Mouse (Mus musculus) embryonic facial prominence, embryonic 11.5 days (tissue): Measurements from ENCODE around the gene Lypla2. TPM values are rescaled to one million over a fixed set of nuclear protein-coding genes. Genes with fewer than 3 reads are reported as not detected.

Experiments used
- ATAC-seq: fragments of 200-750 bp; cut with Nextera tagmentation; replicated peaks from 2 replicates; pipeline ENCODE4 v1.8.0; 2017; ENCODE audit warnings: low read depth; ENCODE audit not compliant: insufficient number of reproducible peaks, low FRiP score, low TSS enrichment
- DNase-seq: peaks from one replicate; pipeline ENCODE4 v3.0.0-alpha.2; 2015; ENCODE audit warnings: low spot score
- H3K27ac ChIP-seq: fragments of 300-500 bp; sonication (generic); replicated peaks from 2 replicates; pipeline ENCODE4 v1.5.1; 2014; ENCODE audit warnings: mild to moderate bottlenecking, low read depth, low read length, control low read depth
- H3K27me3 ChIP-seq: fragments of 300-500 bp; sonication (generic); 2 replicates; pipeline ENCODE4 v1.6.1; 2014; ENCODE audit warnings: mild to moderate bottlenecking, low read length, moderate library complexity, mixed read lengths; ENCODE audit not compliant: control insufficient read depth, insufficient read depth
- H3K36me3 ChIP-seq: fragments of 300-500 bp; sonication (generic); replicated peaks from 2 replicates; pipeline ENCODE4 v1.6.1; 2014; ENCODE audit warnings: low read depth, mild to moderate bottlenecking, low read length, moderate library complexity, mixed read lengths; ENCODE audit not compliant: control insufficient read depth, insufficient read depth
- H3K4me1 ChIP-seq: fragments of 300-500 bp; sonication (generic); 2 replicates; pipeline ENCODE4 v1.6.1; 2014; ENCODE audit warnings: low read length, mixed read lengths; ENCODE audit not compliant: control insufficient read depth, insufficient read depth
- H3K4me2 ChIP-seq: fragments of 300-500 bp; sonication (generic); 2 replicates; pipeline ENCODE4 v1.6.1; 2014; ENCODE audit warnings: low read depth, mild to moderate bottlenecking, control low read depth, low read length, moderate library complexity
- H3K4me3 ChIP-seq: fragments of 300-500 bp; sonication (generic); 2 replicates; pipeline ENCODE4 v1.5.1; 2014; ENCODE audit warnings: low read depth, low read length, control low read depth
- H3K9ac ChIP-seq: fragments of 300-500 bp; sonication (generic); replicated peaks from 2 replicates; pipeline ENCODE4 v1.6.1; 2014; ENCODE audit warnings: mild to moderate bottlenecking, control low read depth, low read length
- H3K9me3 ChIP-seq: fragments of 300-500 bp; sonication (generic); replicated peaks from 2 replicates; pipeline ENCODE4 v1.6.1; 2016; ENCODE audit warnings: mild to moderate bottlenecking, low read length, inconsistent platforms, mixed read lengths; ENCODE audit not compliant: control insufficient read depth
- WGBS: fragments of 180-500 bp; shearing (Covaris S2); extraction: QIAGEN DNeasy Blood & Tissue Kit; methylation state at CpG from one replicate; pipeline ENCODE4 v1.1.7; 2014; 5-methylcytosine and 5-hydroxymethylcytosine counted together
- polyA plus RNA-seq: library from polyadenylated mRNA; unstranded; fragments of >200 nt; fragmentation: Nextera tagmentation; extraction: Ambion mirVana; gene quantifications from 2 replicates; pipeline ENCODE4 v1.2.1, GENCODE M21; 2014

Lypla2 gene
- polyA plus RNA-seq, 1 experiment from 2014 or later, result 99.6 TPM

- WGBS, result under 1% methylated on average over 55 of the region's 56 CpGs
- H3K4me1 ChIP-seq, result no peaks in the 10 kb centered on the region; the same call in 1 of the 2 replicates
- H3K4me2 ChIP-seq, result peak within 1 kb of the TSS; percentile 70
- H3K27ac ChIP-seq, result peak within 1 kb of the TSS; percentile 73
- H3K27me3 ChIP-seq, result no peaks in the 10 kb centered on the region
- no peaks in the 10 kb centered on the region for H3K9me3 ChIP-seq
- H3K9ac ChIP-seq, result peak within 1 kb of the TSS; percentile 82
- DNase-seq (peak; percentile 98), ATAC-seq (peak; percentile 89)
- peak within 1 kb of the TSS; percentile 69 for H3K4me3 ChIP-seq
- peaks cover 9% of the 10 kb centered on the region for H3K36me3 ChIP-seq
These were observed 8.8 kb downstream of the Lypla2 start, which contains the start of gene Gale for GRCm38 (mm10) chr4:135963457-135964193. Gene Gale (plus strand): TSS chr4:135963727.

- no peaks in the 10 kb centered on the region for H3K27me3 ChIP-seq
- H3K9ac ChIP-seq, result peak overlapping the region; percentile 82
- H3K9me3 ChIP-seq, result no peaks in the 10 kb centered on the region
- H3K27ac ChIP-seq, result peak overlapping the region; percentile 73
- peaks cover 4% of the 10 kb centered on the region for H3K36me3 ChIP-seq
- H3K4me1 ChIP-seq, result no peaks in the 10 kb centered on the region; the same call in 1 of the 2 replicates
- H3K4me3 ChIP-seq, result peak overlapping the region; percentile 69
- ATAC-seq, result no peak
- DNase-seq, result no peak
- H3K4me2 ChIP-seq, result peak overlapping the region; percentile 70
- 6% methylated on average over 15 of the region's 15 CpGs for WGBS
These were observed 9.5 kb downstream of the Lypla2 start for GRCm38 (mm10) chr4:135962946-135963345.

GRCm38 (mm10) chr4:135962198-135962597 lies 10.2 kb downstream of the Lypla2 start:
- no peaks in the 10 kb centered on the region for H3K27me3 ChIP-seq
- H3K9ac ChIP-seq, result no peak overlapping the region
- no peaks in the 10 kb centered on the region; the same call in 1 of the 2 replicates for H3K4me1 ChIP-seq
- no peaks in the 10 kb centered on the region; the same call in 1 of the 2 replicates for H3K36me3 ChIP-seq
- DNase-seq, result no peak
- ATAC-seq, result no peak
- H3K4me2 ChIP-seq, result no peak overlapping the region
- H3K4me3 ChIP-seq, result no peak overlapping the region
- WGBS, result 83% methylated on average over 7 of the region's 7 CpGs
- H3K9me3 ChIP-seq, result no peaks in the 10 kb centered on the region
- no peak overlapping the region for H3K27ac ChIP-seq

- Histone ChIP-seq H3K36me3 (no peaks in the 10 kb centered on the region), H3K4me3 (no peak overlapping the region), H3K4me2 (no peak overlapping the region), H3K9me3 (no peaks in the 10 kb centered on the region), H3K27me3 (no peaks in the 10 kb centered on the region), H3K4me1 (no peaks in the 10 kb centered on the region; the same call in 1 of the 2 replicates), H3K27ac (no peak overlapping the region), H3K9ac (no peak overlapping the region)
- ATAC-seq (no peak), DNase-seq (no peak)
- 84% methylated on average over 5 of the region's 5 CpGs for WGBS
These were observed 10.7 kb downstream of the Lypla2 start for GRCm38 (mm10) chr4:135961709-135962108.

- WGBS, result 27% methylated on average over 5 of the region's 5 CpGs
- no peak overlapping the region for H3K4me2 ChIP-seq
- no peaks in the 10 kb centered on the region for H3K36me3 ChIP-seq
- no peak overlapping the region for H3K27ac ChIP-seq
- no peak overlapping the region; the same call in 1 of the 2 replicates for H3K9ac ChIP-seq
- no peaks in the 10 kb centered on the region for H3K9me3 ChIP-seq
- DNase-seq (peak; percentile 91), ATAC-seq (no peak)
- no peaks in the 10 kb centered on the region; the same call in 1 of the 2 replicates for H3K4me1 ChIP-seq
- no peak overlapping the region for H3K4me3 ChIP-seq
- H3K27me3 ChIP-seq, result no peaks in the 10 kb centered on the region
These were observed 11.7 kb downstream of the Lypla2 start for GRCm38 (mm10) chr4:135960717-135961116.

GRCm38 (mm10) chr4:135958354-135958753 lies 14.1 kb downstream of the Lypla2 start:
- ATAC-seq (no peak), DNase-seq (no peak)
- Histone ChIP-seq H3K27me3 (no peaks in the 10 kb centered on the region), H3K27ac (no peak overlapping the region), H3K36me3 (no peaks in the 10 kb centered on the region), H3K9ac (no peak overlapping the region), H3K4me2 (no peak overlapping the region), H3K4me1 (no peaks in the 10 kb centered on the region; the same call in 1 of the 2 replicates), H3K4me3 (no peak overlapping the region), H3K9me3 (no peaks in the 10 kb centered on the region)
- WGBS, result 59% methylated on average over 8 of the region's 8 CpGs

- ATAC-seq (no peak), DNase-seq (no peak)
- H3K4me2 ChIP-seq, result no peak overlapping the region
- H3K36me3 ChIP-seq, result no peaks in the 10 kb centered on the region; the same call in 1 of the 2 replicates
- no peak overlapping the region for H3K9ac ChIP-seq
- H3K4me1 ChIP-seq, result no peaks in the 10 kb centered on the region
- no peaks in the 10 kb centered on the region for H3K9me3 ChIP-seq
- no peak overlapping the region for H3K27ac ChIP-seq
- H3K27me3 ChIP-seq, result no peaks in the 10 kb centered on the region
- WGBS, result 82% methylated on average over 9 of the region's 9 CpGs
- H3K4me3 ChIP-seq, result no peak overlapping the region
These were observed 16.5 kb downstream of the Lypla2 start for GRCm38 (mm10) chr4:135955886-135956285.

GRCm38 (mm10) chr4:135954241-135954640 lies 18.2 kb downstream of the Lypla2 start:
- no peak; the same call in 1 of the 2 replicates for ATAC-seq
- peak; percentile 81 for DNase-seq
- Histone ChIP-seq H3K9me3 (no peaks in the 10 kb centered on the region), H3K9ac (no peak overlapping the region), H3K36me3 (no peaks in the 10 kb centered on the region; the same call in 1 of the 2 replicates), H3K4me1 (no peaks in the 10 kb centered on the region), H3K27ac (no peak overlapping the region), H3K4me2 (no peak overlapping the region), H3K4me3 (no peak overlapping the region), H3K27me3 (no peaks in the 10 kb centered on the region)
- 15% methylated on average over 2 of the region's 2 CpGs for WGBS
